In the genomic region with DNA sequence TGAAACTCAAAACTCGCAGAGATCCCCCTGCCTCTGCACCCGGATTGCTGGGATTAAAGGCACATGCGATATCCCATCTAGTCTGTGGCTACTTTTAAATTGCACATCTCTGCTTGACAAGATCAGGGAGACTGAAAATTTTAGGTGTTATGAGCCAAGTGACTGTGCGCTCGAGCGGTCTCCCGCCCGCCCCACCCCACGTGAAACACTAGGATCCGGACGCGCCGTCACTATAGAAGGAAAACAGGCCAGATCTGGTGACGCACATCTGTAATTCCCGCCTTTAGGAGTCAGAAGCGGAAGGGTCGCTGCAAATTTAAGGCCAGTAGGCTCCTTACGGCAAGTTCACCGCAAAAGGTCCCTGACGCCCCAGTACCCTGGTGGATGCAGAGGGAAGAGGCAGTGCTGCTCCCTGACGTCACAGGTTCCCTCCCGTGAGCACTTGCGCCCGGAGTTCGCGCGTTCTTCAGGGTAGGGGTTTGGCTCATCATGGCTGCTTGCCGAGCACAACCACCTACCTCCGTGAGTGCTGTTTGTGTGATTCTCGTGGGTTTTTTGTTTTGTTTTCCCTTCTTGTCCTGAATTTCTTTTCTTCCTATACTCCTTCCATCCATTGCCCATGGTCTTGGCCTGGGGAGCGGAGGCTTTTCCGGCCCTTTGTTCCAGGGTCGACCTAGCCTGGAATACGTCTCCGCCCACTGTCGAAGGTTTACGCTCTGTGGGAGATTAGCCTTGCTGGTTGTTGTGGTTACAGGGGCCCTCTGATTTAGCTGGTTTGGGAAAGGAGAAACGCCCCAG, we compare ENCODE assay signal across 8 mouse cellular contexts. TPM values are rescaled to one million over a fixed set of nuclear protein-coding genes. Genes with fewer than 3 reads are reported as not detected.
DNase-seq lines count a peak whose midpoint lies in the region; ATAC-seq lines count a peak whose summit lies in the region.

A gene (plus strand): TSS at position 268 of the 798 bp plus-strand sequence.

- H3K4me1 ChIP-seq in forebrain, embryonic 10.5 days, result peaks cover 35% of the 10 kb centered on the region
- H3K4me1 ChIP-seq in heart, embryonic 15.5 days (replicated peaks), result peaks cover 22% of the 10 kb centered on the region
- H3K4me1 ChIP-seq in liver, embryonic 15.5 days (replicated peaks), result peaks cover 60% of the 10 kb centered on the region
- peaks cover 14% of the 10 kb centered on the region for H3K4me1 ChIP-seq in neural tube, embryonic 12.5 days

- H3K9ac ChIP-seq in heart, embryonic 15.5 days, result peak within 1 kb of the TSS; percentile 65
- peak within 1 kb of the TSS; percentile 74 for H3K9ac ChIP-seq in liver, embryonic 15.5 days
- H3K9ac ChIP-seq in neural tube, embryonic 12.5 days, result peak within 1 kb of the TSS; percentile 84

- H3K9me3 ChIP-seq in forebrain, embryonic 10.5 days, result no peaks in the 10 kb centered on the region
- no peaks in the 10 kb centered on the region for H3K9me3 ChIP-seq in heart, embryonic 15.5 days (replicated peaks)
- no peaks in the 10 kb centered on the region for H3K9me3 ChIP-seq in liver, embryonic 15.5 days (replicated peaks)
- H3K9me3 ChIP-seq in neural tube, embryonic 12.5 days, result no peaks in the 10 kb centered on the region

- DNase-seq in c-Kit-negative CD71-positive TER-119-positive erythroid progenitor cells, embryonic 14.5 days (ENCODE audit: low read depth, low spot score), result peak; percentile 81
- peak; percentile 94 for DNase-seq in forebrain, embryonic 10.5 days (ENCODE audit: extremely low spot score, low spot score)
- peak; percentile 91 to 93 for DNase-seq in kidney, postnatal 36 days
- DNase-seq in telencephalon, adult 2 months (ENCODE audit: low read depth, low spot score), result peak; percentile 89

- peaks cover 4% of the 10 kb centered on the region for H3K36me3 ChIP-seq in forebrain, embryonic 10.5 days (replicated peaks)
- H3K36me3 ChIP-seq in heart, embryonic 15.5 days, result peaks cover 2% of the 10 kb centered on the region; the same call in 1 of the 2 replicates
- H3K36me3 ChIP-seq in liver, embryonic 15.5 days (replicated peaks), result peaks cover under 1% of the 10 kb centered on the region; the same call in 1 of the 2 replicates
- H3K36me3 ChIP-seq in neural tube, embryonic 12.5 days, result no peaks in the 10 kb centered on the region

- peak within 1 kb of the TSS; percentile 96 for H3K27ac ChIP-seq in forebrain, embryonic 10.5 days
- H3K27ac ChIP-seq in heart, embryonic 15.5 days, result peak within 1 kb of the TSS; percentile 94
- H3K27ac ChIP-seq in liver, embryonic 15.5 days (replicated peaks), result peak within 1 kb of the TSS; percentile 93
- peak within 1 kb of the TSS; percentile 77 for H3K27ac ChIP-seq in neural tube, embryonic 12.5 days

- peak within 1 kb of the TSS; percentile 71 for H3K4me3 ChIP-seq in forebrain, embryonic 10.5 days
- peak within 1 kb of the TSS; percentile 63 for H3K4me3 ChIP-seq in heart, embryonic 15.5 days
- H3K4me3 ChIP-seq in liver, embryonic 15.5 days (replicated peaks), result peak within 1 kb of the TSS; percentile 77
- H3K4me3 ChIP-seq in neural tube, embryonic 12.5 days, result peak within 1 kb of the TSS; percentile 65

- H3K27me3 ChIP-seq in forebrain, embryonic 10.5 days (ENCODE audit: poor library complexity, severe bottlenecking), result no peaks in the 10 kb centered on the region
- no peaks in the 10 kb centered on the region for H3K27me3 ChIP-seq in heart, embryonic 15.5 days
- no peaks in the 10 kb centered on the region for H3K27me3 ChIP-seq in liver, embryonic 15.5 days
- no peaks in the 10 kb centered on the region for H3K27me3 ChIP-seq in neural tube, embryonic 12.5 days (replicated peaks)

- ATAC-seq in CD4-positive, CD25-positive, alpha-beta regulatory T cell, adult 4 months, result peak; percentile 97
- ATAC-seq in heart, embryonic 15.5 days (replicated peaks; ENCODE audit: insufficient number of reproducible peaks, insufficient read depth, low FRiP score, low read depth), result peak; percentile 92
- peak; percentile 90 for ATAC-seq in liver, embryonic 15.5 days (ENCODE audit: insufficient read depth)
- peak; percentile 96 for ATAC-seq in neural tube, embryonic 12.5 days (ENCODE audit: low FRiP score, low read depth)

- H3K4me2 ChIP-seq in heart, embryonic 15.5 days, result peak within 1 kb of the TSS; percentile 67
- H3K4me2 ChIP-seq in liver, embryonic 15.5 days, result peak within 1 kb of the TSS; percentile 80
- peak within 1 kb of the TSS; percentile 59 for H3K4me2 ChIP-seq in neural tube, embryonic 12.5 days (replicated peaks)

- WGBS in forebrain, embryonic 10.5 days, result 6% methylated on average over 38 of the region's 38 CpGs
- 2% methylated on average over 38 of the region's 38 CpGs for whole genome bisulfite sequencing in heart, embryonic 15.5 days
- under 1% methylated on average over 38 of the region's 38 CpGs for WGBS in liver, embryonic 15.5 days (ENCODE audit: insufficient replicate concordance)
- 5% methylated on average over 38 of the region's 38 CpGs for whole genome bisulfite sequencing in neural tube, embryonic 12.5 days

RNA-seq across cellular contexts. Expression of the gene that starts here (rescaled TPM):
- 10 to 100 TPM; 12.5 to 13.5 TPM for polyA plus RNA-seq in CD4-positive, CD25-positive, alpha-beta regulatory T cell, adult 4 months (2017; shearing (Covaris generic))
- 79.6 and 86.1 TPM in 2 replicates for polyA plus RNA-seq in forebrain, embryonic 10.5 days (2016; fragmentation: Nextera tagmentation; extraction: Ambion mirVana)
- 38.3 and 47.5 TPM in 2 replicates for polyA plus RNA-seq in heart, embryonic 15.5 days (2015; fragmentation: Nextera tagmentation; extraction: Ambion mirVana)
- polyA plus RNA-seq in liver, embryonic 15.5 days (2015; fragmentation: Nextera tagmentation; extraction: Ambion mirVana), result 20.5 and 20.9 TPM in 2 replicates
- polyA plus RNA-seq in neural tube, embryonic 12.5 days (2016; fragmentation: Nextera tagmentation; extraction: Ambion mirVana), result 60.8 and 66.8 TPM in 2 replicates

Comparison
In these comparisons a context has a peak if more than half of its experiments do, and no peak if none do; other contexts are left out.
1. Peak in every context shown above with its lines: DNase-seq, ATAC-seq, H3K4me3 ChIP-seq and H3K27ac ChIP-seq.